Mouse (Mus musculus) ES-Bruce4 (cell line): ENCODE data around the gene Slc22a18. TPM values are rescaled to one million over a fixed set of nuclear protein-coding genes. Genes with fewer than 3 reads are reported as not detected.

Experiments used
- H3K27ac ChIP-seq: 2 replicates; pipeline ENCODE4 v1.5.1; 2012; ENCODE audit warnings: low read length, inconsistent platforms; ENCODE audit not compliant: insufficient read depth
- H3K27me3 ChIP-seq: 2 replicates; pipeline ENCODE4 v1.6.1; 2012; ENCODE audit warnings: mild to moderate bottlenecking, low read length, inconsistent platforms; ENCODE audit not compliant: control insufficient read depth, poor library complexity, insufficient read depth, severe bottlenecking
- H3K36me3 ChIP-seq: 2 replicates; pipeline ENCODE4 v1.6.1; 2012; ENCODE audit warnings: inconsistent platforms, mild to moderate bottlenecking, low read length, moderate library complexity; ENCODE audit not compliant: control insufficient read depth, poor library complexity, insufficient read depth, severe bottlenecking
- H3K4me1 ChIP-seq: one replicate; pipeline ENCODE4 v1.8.1; 2011; ENCODE audit warnings: low read length; ENCODE audit not compliant: control insufficient read depth, insufficient read depth
- H3K4me3 ChIP-seq: 2 replicates; pipeline ENCODE4 v1.5.1; 2011; ENCODE audit warnings: low read depth, mild to moderate bottlenecking, low read length
- H3K9ac ChIP-seq: 2 replicates; pipeline ENCODE4 v1.6.1; 2012; ENCODE audit warnings: low read depth, mild to moderate bottlenecking, inconsistent platforms; ENCODE audit not compliant: poor library complexity, severe bottlenecking
- H3K9me3 ChIP-seq: replicated peaks from 2 replicates; pipeline ENCODE4 v1.6.1; 2012; ENCODE audit warnings: mild to moderate bottlenecking, low read length, inconsistent platforms; ENCODE audit not compliant: control insufficient read depth, poor library complexity, insufficient read depth, severe bottlenecking
- CTCF ChIP-seq: IDR thresholded peaks from one replicate; pipeline ENCODE4 v1.8.1; 2011; ENCODE audit warnings: low read depth, low read length
- EP300 ChIP-seq: IDR thresholded peaks from 2 replicates; pipeline ENCODE4 v1.6.1; 2011; ENCODE audit warnings: low read depth, low read length; ENCODE audit not compliant: insufficient read depth
- POLR2A ChIP-seq: IDR thresholded peaks from one replicate; pipeline ENCODE4 v1.8.1; 2011; ENCODE audit warnings: low read length; ENCODE audit not compliant: insufficient read depth
- polyA plus RNA-seq: library from polyadenylated mRNA; stranded (reverse); fragments of >200 nt; gene quantifications from 2 replicates; pipeline ENCODE4 v1.2.4, GENCODE M21; 2011; ENCODE audit warnings: low read depth; ENCODE audit not compliant: missing spikeins, insufficient read depth, insufficient read length

Gene Slc22a18
- polyA plus RNA-seq, 1 experiment, result 4.5 TPM

DNA sequence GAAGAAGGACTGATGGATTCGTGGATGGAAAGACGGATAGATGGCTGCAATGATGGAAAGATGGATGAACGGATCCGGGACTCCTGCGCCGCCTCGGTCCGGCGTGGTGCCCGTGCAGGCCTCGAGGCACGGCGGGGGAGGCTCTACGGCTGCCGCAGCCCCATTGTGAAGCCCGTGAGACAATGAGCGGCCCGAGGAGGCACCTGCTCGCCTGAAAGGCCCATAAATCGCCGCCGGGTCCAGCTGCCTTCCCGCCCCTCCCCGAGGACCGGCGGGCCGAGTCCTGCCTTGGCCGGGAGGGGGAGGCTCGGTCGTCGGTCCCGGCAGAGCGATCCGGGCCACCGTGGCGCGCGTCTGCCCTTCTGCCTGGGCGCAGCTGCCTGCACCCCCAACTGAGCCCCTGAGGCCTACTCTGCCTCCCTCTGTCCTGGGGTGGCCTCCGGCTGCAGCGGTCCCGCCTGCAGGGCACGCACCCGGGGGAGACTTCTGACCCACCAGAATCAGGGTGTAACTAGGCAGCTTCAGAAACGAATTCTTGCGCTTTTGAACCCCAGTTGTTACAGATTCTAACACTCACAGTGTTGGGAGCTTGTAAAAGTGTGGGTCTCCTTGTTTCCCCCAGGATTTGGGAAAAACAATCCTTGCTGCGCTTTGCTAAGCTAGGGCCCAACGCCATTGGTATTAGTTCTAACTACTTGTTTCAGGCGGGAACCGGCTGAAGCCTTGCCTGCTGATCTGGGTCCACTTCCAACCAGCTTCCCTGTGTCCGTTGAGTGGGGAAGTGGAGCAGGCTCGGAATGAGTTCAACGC, 27.7 kb upstream of the Slc22a18 start:
- Histone ChIP-seq H3K4me1 (no peaks in the 10 kb centered on the region), H3K9me3 (no peaks in the 10 kb centered on the region), H3K4me3 (peak overlapping the region; percentile 62), H3K27ac (no peak overlapping the region), H3K9ac (peak overlapping the region; percentile 49), H3K36me3 (no peaks in the 10 kb centered on the region), H3K27me3 (peaks cover 25% of the 10 kb centered on the region)
- no peak for TF ChIP-seq POLR2A
- no peak for TF ChIP-seq CTCF
- no peak for TF ChIP-seq EP300

DNA sequence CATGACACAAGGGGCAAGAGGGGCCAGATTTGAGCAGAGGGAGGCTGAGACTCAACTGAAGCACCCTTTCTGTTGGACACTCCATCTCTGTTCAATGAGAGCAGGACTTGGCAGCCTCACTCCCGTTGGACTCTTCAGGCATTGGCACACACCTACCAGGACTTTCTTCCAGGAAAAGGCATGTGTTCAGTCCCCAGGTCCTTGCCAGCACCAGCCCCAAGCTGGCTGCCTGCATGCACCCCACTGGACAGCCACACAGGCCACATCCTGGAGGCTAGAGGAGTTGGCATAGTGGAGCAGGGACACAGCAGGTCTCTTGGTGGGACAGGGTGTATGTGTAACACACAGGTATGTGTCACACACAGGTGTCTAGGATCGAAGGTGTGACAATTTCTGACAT, 26.4 kb upstream of the Slc22a18 start:
- Histone ChIP-seq H3K36me3 (no peaks in the 10 kb centered on the region), H3K27ac (no peak overlapping the region), H3K4me1 (no peaks in the 10 kb centered on the region), H3K27me3 (peaks cover 24% of the 10 kb centered on the region), H3K4me3 (no peak overlapping the region), H3K9ac (no peak overlapping the region), H3K9me3 (no peaks in the 10 kb centered on the region)
- TF ChIP-seq EP300 (no peak), CTCF (no peak), POLR2A (no peak)

DNA sequence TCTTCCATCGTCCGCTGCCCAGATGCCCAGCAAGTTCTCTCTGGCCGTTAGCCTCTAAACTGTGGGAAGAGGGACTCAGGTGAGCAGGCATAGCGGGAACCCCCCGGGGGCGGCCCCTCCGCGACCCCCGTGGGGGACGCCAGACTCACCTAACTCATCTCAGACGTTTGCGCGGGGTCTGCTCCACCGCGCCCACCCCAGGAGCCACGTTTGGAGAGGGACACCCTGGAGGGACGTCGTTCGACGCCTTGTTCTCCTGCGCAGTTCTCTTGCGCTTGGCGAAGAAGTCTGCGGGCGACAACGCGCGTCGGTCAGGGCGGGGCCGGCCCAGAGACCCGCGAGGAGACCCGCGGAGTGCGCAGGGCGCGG, 14.6 kb upstream of the Slc22a18 start:
- Histone ChIP-seq H3K4me1 (peaks cover 2% of the 10 kb centered on the region), H3K4me3 (peak overlapping the region; percentile 48), H3K9ac (peak overlapping the region; percentile 31; the same call in 1 of the 2 replicates), H3K27ac (no peak overlapping the region), H3K9me3 (no peaks in the 10 kb centered on the region), H3K36me3 (no peaks in the 10 kb centered on the region), H3K27me3 (peaks cover 18% of the 10 kb centered on the region)
- TF ChIP-seq CTCF (no peak), EP300 (no peak), POLR2A (no peak)

DNA sequence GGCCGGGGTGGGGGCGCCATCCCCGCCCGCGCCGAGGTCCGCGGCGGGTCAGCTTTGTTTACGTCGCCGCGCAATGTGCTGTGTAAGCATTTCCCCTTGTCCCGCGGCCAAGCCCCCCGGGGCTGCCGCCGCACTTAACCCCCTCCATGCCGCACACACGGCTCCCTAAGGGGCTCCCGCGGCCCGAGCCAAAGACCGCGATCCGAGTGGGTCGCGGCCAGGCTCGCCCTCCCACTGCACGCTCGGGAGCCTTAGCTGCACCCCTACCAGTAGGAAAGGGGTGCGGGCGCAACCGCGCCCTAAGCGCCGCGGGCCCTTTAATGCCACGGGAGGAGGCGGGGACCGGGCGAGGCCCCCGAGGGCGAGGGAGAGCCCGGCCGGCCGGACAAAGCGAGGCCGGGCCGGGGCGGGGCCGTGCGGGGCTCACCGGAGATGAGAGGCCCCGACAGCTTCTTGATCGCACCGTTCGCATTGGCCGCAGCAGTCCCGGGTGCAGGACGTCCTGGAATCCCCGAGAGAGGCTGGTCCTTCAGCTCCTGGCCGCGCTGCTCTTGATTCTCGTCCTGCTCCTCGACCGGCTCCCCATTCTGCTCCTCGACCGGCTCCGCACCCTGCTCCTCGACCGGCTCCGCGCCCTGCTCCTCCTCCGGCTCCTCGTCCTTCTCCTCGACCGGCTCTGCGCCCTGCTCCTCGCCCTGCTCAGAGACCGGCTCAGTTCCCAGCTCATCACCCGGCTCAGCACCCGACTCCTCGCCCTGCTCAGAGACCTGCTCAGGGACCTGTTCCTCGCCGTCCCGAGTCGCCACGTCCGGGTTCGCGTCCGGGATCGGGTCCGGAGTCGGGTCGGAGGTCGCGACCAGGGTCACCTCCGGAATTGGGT, 14.0 kb upstream of the Slc22a18 start:
- TF ChIP-seq POLR2A (no peak), EP300 (no peak), CTCF (no peak)
- H3K36me3 ChIP-seq, result no peaks in the 10 kb centered on the region
- no peak overlapping the region for H3K27ac ChIP-seq

DNA sequence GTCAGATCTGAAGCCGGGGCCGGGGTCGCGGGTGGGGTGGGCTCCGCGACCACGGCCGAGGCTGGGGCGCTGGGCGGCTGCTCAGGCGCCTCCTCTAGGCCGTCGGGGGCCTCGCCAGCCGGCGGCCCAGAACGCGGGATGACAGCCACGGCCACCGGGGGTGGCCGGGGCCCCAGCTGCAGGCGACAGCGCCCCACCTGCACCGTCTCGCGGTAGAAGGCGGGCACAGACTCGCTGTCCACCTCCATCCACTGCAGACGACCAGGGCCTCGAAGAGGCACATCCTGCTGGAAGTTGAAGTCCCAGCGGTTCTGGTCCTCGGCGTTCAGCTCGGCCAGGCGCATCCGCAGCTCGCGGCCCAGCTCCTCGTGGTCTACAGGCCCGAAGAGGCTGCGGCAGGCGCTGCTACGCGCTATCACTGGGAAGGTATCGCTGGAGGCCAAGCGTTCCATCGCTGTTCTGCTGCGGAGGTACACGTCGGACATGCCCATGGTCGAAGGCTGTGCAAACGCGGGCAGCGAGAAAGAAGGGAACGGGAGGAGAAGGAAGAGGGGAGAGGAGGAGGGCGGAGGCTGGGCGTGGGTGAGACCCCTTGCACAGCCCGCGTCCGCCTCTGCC, 13.2 kb upstream of the Slc22a18 start:
- no peaks in the 10 kb centered on the region for H3K36me3 ChIP-seq
- peaks cover 3% of the 10 kb centered on the region for H3K4me1 ChIP-seq
- H3K9ac ChIP-seq, result peak overlapping the region; percentile 31; the same call in 1 of the 2 replicates
- TF ChIP-seq CTCF (no peak), POLR2A (no peak), EP300 (no peak)
- H3K4me3 ChIP-seq, result peak overlapping the region; percentile 53
- H3K27me3 ChIP-seq, result peaks cover 18% of the 10 kb centered on the region
- no peaks in the 10 kb centered on the region for H3K9me3 ChIP-seq
- H3K27ac ChIP-seq, result no peak overlapping the region

More for the DNA sequence above, 14.0 kb upstream of the Slc22a18 start:
- H3K9ac ChIP-seq, result peak overlapping the region; percentile 31
- no peaks in the 10 kb centered on the region for H3K9me3 ChIP-seq
- peak overlapping the region; percentile 48 for H3K4me3 ChIP-seq
- peaks cover 2% of the 10 kb centered on the region for H3K4me1 ChIP-seq
- peaks cover 18% of the 10 kb centered on the region for H3K27me3 ChIP-seq
